Mouse (Mus musculus) G1E (cell line): Measurements from ENCODE around the gene Fgf18.

Experiments used
- CTCF ChIP-seq: IDR thresholded peaks from 2 replicates; pipeline ENCODE4 v1.5.1; 2012; ENCODE audit warnings: low read depth, low read length, inconsistent platforms, mixed read lengths
- GATA1 ChIP-seq: IDR thresholded peaks from 2 replicates; pipeline ENCODE4 v1.6.1; 2012; ENCODE audit warnings: borderline replicate concordance, low read length, inconsistent platforms, mixed read lengths

- no peak for TF ChIP-seq CTCF
- no peak for TF ChIP-seq GATA1
Observed at GRCm38 (mm10) chr11:33098446-33098845, 48.8 kb downstream of the Fgf18 start.
